ENCODE assay signal across 14 mouse cellular contexts in genomic region chr5:135035608-135036359, GRCm38 (mm10). TPM values are rescaled to one million over a fixed set of nuclear protein-coding genes. Genes with fewer than 3 reads are reported as not detected.
DNase-seq lines count a peak whose midpoint lies in the region; ATAC-seq lines count a peak whose summit lies in the region.
"Had no signal": no experiment of that assay in that cellular context is flagged by ENCODE, and none has a peak within 500 bp of the region (broad histone marks: within the 10 kb centered on the region; RNA-seq: fewer than 3 reads in every experiment).

No protein-coding gene starts in this region.

- peaks cover 4% of the 10 kb centered on the region; the same call in 1 of the 2 replicates for H3K36me3 ChIP-seq in kidney, embryonic 16.5 days (ENCODE audit: insufficient read depth, low read length)
- H3K36me3 ChIP-seq: lung, embryonic 15.5 days had no signal

- H3K27me3 ChIP-seq in kidney, embryonic 16.5 days (ENCODE audit: insufficient read depth, low read length), result no peaks in the 10 kb centered on the region
- H3K27me3 ChIP-seq: CH12.LX; lung, embryonic 15.5 days had no signal

- peak; percentile 63 for DNase-seq in kidney, adult 9 months
- peak; percentile 65 to 68 for DNase-seq in kidney, postnatal 36 days
- DNase-seq in liver, result peak; percentile 38
- DNase-seq in right cerebral cortex, postnatal 14 days, result peak; percentile 60
- no peak for DNase-seq in urinary bladder, adult 2 months (ENCODE audit: low spot score)
- no peak for DNase-seq in layer of hippocampus, adult 8-10 months (ENCODE audit: low spot score in 2 of 2)
- DNase-seq: heart, adult 18-20 months; heart, postnatal 14 days had no signal

- no peak overlapping the region for H3K4me3 ChIP-seq in kidney, embryonic 16.5 days (ENCODE audit: low read length)
- H3K4me3 ChIP-seq: erythroblast, embryonic 14.5 days; lung, embryonic 15.5 days had no signal

- no peak for ATAC-seq in kidney, embryonic 16.5 days (ENCODE audit: low FRiP score, low TSS enrichment)
- ATAC-seq: hindbrain, postnatal 0 days had no signal

- H3K9me3 ChIP-seq in kidney, embryonic 16.5 days (ENCODE audit: low read length), result no peaks in the 10 kb centered on the region
- H3K9me3 ChIP-seq: lung, embryonic 15.5 days had no signal

- WGBS in kidney, embryonic 16.5 days, result 74% methylated on average over 18 of the region's 18 CpGs

- 0 out of 2 replicates have a peak, but pooled peaks cover 4% of the 10 kb centered on the region for H3K4me1 ChIP-seq in kidney, embryonic 16.5 days (ENCODE audit: insufficient read depth, low read length)
- H3K4me1 ChIP-seq: lung, embryonic 15.5 days had no signal

- no peak overlapping the region for H3K9ac ChIP-seq in kidney, embryonic 16.5 days (replicated peaks; ENCODE audit: low read length)
- H3K9ac ChIP-seq: lung, embryonic 15.5 days had no signal

- H3K27ac ChIP-seq in kidney, embryonic 16.5 days (ENCODE audit: low read length), result no peak overlapping the region
- H3K27ac ChIP-seq: hindbrain, postnatal 0 days; lung, embryonic 15.5 days had no signal

- no peak overlapping the region for H3K4me2 ChIP-seq in kidney, embryonic 16.5 days (replicated peaks; ENCODE audit: low read depth, low read length)
- H3K4me2 ChIP-seq: lung, embryonic 15.5 days had no signal

RNA-seq across cellular contexts. Expression of gene Stx1a, which starts 12.5 kb away (rescaled TPM):
- 13.4 and 13.5 TPM in 2 replicates for polyA plus RNA-seq in kidney, embryonic 16.5 days (2015; fragmentation: Nextera tagmentation; extraction: Ambion mirVana)
- polyA plus RNA-seq in urinary bladder, adult 2 months (2012; rRNA removed), result 9.6 and 11.5 TPM in 2 replicates
- 10 to 100 TPM; 84.7 to 93.8 (median 89.2) TPM for total RNA-seq in layer of hippocampus, adult 8-10 months (2022)

RNA-seq across cellular contexts. Expression of gene Abhd11, which starts 26.8 kb away (rescaled TPM):
- polyA plus RNA-seq in kidney, embryonic 16.5 days (2015; fragmentation: Nextera tagmentation; extraction: Ambion mirVana), result 81.1 and 81.9 TPM in 2 replicates
- 50.0 and 69.5 TPM in 2 replicates for polyA plus RNA-seq in urinary bladder, adult 2 months (2012; rRNA removed)
- total RNA-seq in layer of hippocampus, adult 8-10 months (2022), result 10 to 100 TPM; 30.3 to 35.3 (median 33.6) TPM

RNA-seq across cellular contexts. Expression of gene Dnajc30, which starts 28.2 kb away (rescaled TPM):
- polyA plus RNA-seq in kidney, embryonic 16.5 days (2015; fragmentation: Nextera tagmentation; extraction: Ambion mirVana), result 33.3 and 38.7 TPM in 2 replicates
- 25.3 and 28.1 TPM in 2 replicates for polyA plus RNA-seq in urinary bladder, adult 2 months (2012; rRNA removed)
- total RNA-seq in layer of hippocampus, adult 8-10 months (2022), result 10 to 100 TPM; 36.5 to 43.4 (median 38.6) TPM

RNA-seq across cellular contexts. Expression of gene Bud23, which starts 29.0 kb away (rescaled TPM):
- polyA plus RNA-seq in kidney, embryonic 16.5 days (2015; fragmentation: Nextera tagmentation; extraction: Ambion mirVana), result 134 and 139 TPM in 2 replicates
- polyA plus RNA-seq in urinary bladder, adult 2 months (2012; rRNA removed), result 51.2 and 54.6 TPM in 2 replicates
- total RNA-seq in layer of hippocampus, adult 8-10 months (2022), result 10 to 100 TPM; 46.6 to 64.1 (median 52.9) TPM

RNA-seq across cellular contexts. Expression of gene Vps37d, which starts 42.3 kb away (rescaled TPM):
- 7.6 and 8.6 TPM in 2 replicates for polyA plus RNA-seq in kidney, embryonic 16.5 days (2015; fragmentation: Nextera tagmentation; extraction: Ambion mirVana)
- 4.0 and 4.4 TPM in 2 replicates for polyA plus RNA-seq in urinary bladder, adult 2 months (2012; rRNA removed)
- 10 to 100 TPM; 26.0 to 29.5 (median 28.7) TPM for total RNA-seq in layer of hippocampus, adult 8-10 months (2022)
- total RNA-seq: megakaryocyte, adult 5-6 weeks had no signal
- polyA plus RNA-seq: erythroblast, embryonic 14.5 days had no signal

Comparison
In these comparisons a context has a peak if more than half of its experiments do, and no peak if none do; other contexts are left out.
1. DNase-seq: peak in kidney, adult 9 months (single experiment), kidney, postnatal 36 days (2 of 2), liver (single experiment) and right cerebral cortex, postnatal 14 days (single experiment); none in urinary bladder, adult 2 months (single experiment) and layer of hippocampus, adult 8-10 months (0 of 2).